Mouse (Mus musculus) heart, adult 18-20 months (tissue): ENCODE measurements around the gene Krcc1. TPM values are rescaled to one million over a fixed set of nuclear protein-coding genes. Genes with fewer than 3 reads are reported as not detected.

Source experiments
- DNase-seq, 2 experiments: peaks; one replicate each; pipeline ENCODE4 v3.0.0; 2021 to 2022; ENCODE audit warnings: mixed read lengths in 1 of 2
- long read RNA-seq, 2 experiments: library from polyadenylated mRNA; stranded (forward); transcript quantifications; one replicate each; pipeline ENCODE4 v2.0.0; 2021
- total RNA-seq, 2 experiments: library from RNA; stranded (reverse); gene quantifications; 2 replicates each; pipeline ENCODE4 v1.2.3; 2021

Gene Krcc1
- 10 to 100 TPM; 60.6 to 63.9 TPM for total RNA-seq
- long read RNA-seq, experiment 1, transcript Krcc1-203 (3 exons, 1,687 nt) = major isoform, 31 of 34 reads
- long read RNA-seq, experiment 1, partial matches to known transcripts = 0 of 34 reads
- long read RNA-seq, experiment 1, other reads (novel, unspliced or antisense) = 2 of 34 reads
- long read RNA-seq, experiment 2, transcript Krcc1-203 (3 exons, 1,687 nt) = major isoform, 17 of 23 reads
- long read RNA-seq, experiment 2, partial matches to known transcripts = 0 of 23 reads
- long read RNA-seq, experiment 2, other reads (novel, unspliced or antisense) = 6 of 23 reads

- peak; percentile 99 for DNase-seq
Measured at GRCm38 (mm10) chr6:71271389-71272315, at the start of gene Krcc1. TSS of gene Krcc1 (plus strand) at chr6:71271677.

- DNase-seq = no peak
Measured at GRCm38 (mm10) chr6:71224184-71224943, 47.1 kb upstream of the Krcc1 start.

- DNase-seq = no peak
Measured at GRCm38 (mm10) chr6:71226544-71226943, 44.9 kb upstream of the Krcc1 start.

- DNase-seq = no peak
Measured at GRCm38 (mm10) chr6:71227157-71227770, 44.2 kb upstream of the Krcc1 start.

- DNase-seq = no peak
Measured at GRCm38 (mm10) chr6:71235121-71235520, 36.4 kb upstream of the Krcc1 start.

GRCm38 (mm10) chr6:71235944-71236343, 35.5 kb upstream of the Krcc1 start:
- DNase-seq = no peak

- no peak for DNase-seq
Measured at GRCm38 (mm10) chr6:71236506-71236905, 35.0 kb upstream of the Krcc1 start.

GRCm38 (mm10) chr6:71237031-71237431, 34.4 kb upstream of the Krcc1 start:
- no peak for DNase-seq

- DNase-seq = peak in 1 of 2 experiments; percentile 42
Measured at GRCm38 (mm10) chr6:71239069-71239750, 32.3 kb upstream of the Krcc1 start.

GRCm38 (mm10) chr6:71240831-71241230, 30.6 kb upstream of the Krcc1 start:
- DNase-seq = no peak

GRCm38 (mm10) chr6:71242811-71243210, 28.7 kb upstream of the Krcc1 start:
- DNase-seq = no peak

GRCm38 (mm10) chr6:71243258-71243657, 28.2 kb upstream of the Krcc1 start:
- no peak for DNase-seq

GRCm38 (mm10) chr6:71248420-71248819, 23.1 kb upstream of the Krcc1 start:
- no peak for DNase-seq

- DNase-seq = peak in 1 of 2 experiments; percentile 29
Measured at GRCm38 (mm10) chr6:71249615-71250014, 21.9 kb upstream of the Krcc1 start.

GRCm38 (mm10) chr6:71250951-71251350, 20.5 kb upstream of the Krcc1 start:
- no peak for DNase-seq

- DNase-seq = no peak
Measured at GRCm38 (mm10) chr6:71254456-71254855, 17.0 kb upstream of the Krcc1 start.

- no peak for DNase-seq
Measured at GRCm38 (mm10) chr6:71256166-71256565, 15.3 kb upstream of the Krcc1 start.

- no peak for DNase-seq
Measured at GRCm38 (mm10) chr6:71257375-71257774, 14.1 kb upstream of the Krcc1 start.

- DNase-seq = peak in 1 of 2 experiments; percentile 27
Measured at GRCm38 (mm10) chr6:71258562-71258961, 12.9 kb upstream of the Krcc1 start.

GRCm38 (mm10) chr6:71259166-71259565, 12.3 kb upstream of the Krcc1 start:
- no peak for DNase-seq

- no peak for DNase-seq
Measured at GRCm38 (mm10) chr6:71260051-71260640, 11.3 kb upstream of the Krcc1 start.
